Mouse (Mus musculus) neural tube, embryonic 15.5 days (tissue): Measurements from ENCODE around the gene Ccl12. TPM values are rescaled to one million over a fixed set of nuclear protein-coding genes. Genes with fewer than 3 reads are reported as not detected.

Source experiments
- ATAC-seq: fragments of 200-750 bp; cut with Nextera tagmentation; 2 replicates; pipeline ENCODE4 v1.8.0; 2017; ENCODE audit warnings: mild to moderate bottlenecking, moderate TSS enrichment, moderate library complexity; ENCODE audit not compliant: low FRiP score
- H3K27ac ChIP-seq: fragments of 300-500 bp; sonication (generic); replicated peaks from 2 replicates; pipeline ENCODE4 v1.5.1; 2015; ENCODE audit warnings: mild to moderate bottlenecking, inconsistent platforms
- H3K27me3 ChIP-seq: fragments of 300-500 bp; sonication (generic); replicated peaks from 2 replicates; pipeline ENCODE4 v1.6.1; 2015; ENCODE audit warnings: inconsistent platforms
- H3K36me3 ChIP-seq: fragments of 300-500 bp; sonication (generic); 2 replicates; pipeline ENCODE4 v1.6.1; 2015; ENCODE audit warnings: inconsistent platforms
- H3K4me1 ChIP-seq: fragments of 300-500 bp; sonication (generic); 2 replicates; pipeline ENCODE4 v1.6.1; 2015; ENCODE audit warnings: inconsistent platforms
- H3K4me2 ChIP-seq: fragments of 300-500 bp; sonication (generic); 2 replicates; pipeline ENCODE4 v1.6.1; 2015; ENCODE audit warnings: inconsistent platforms, mild to moderate bottlenecking, moderate library complexity
- H3K4me3 ChIP-seq: fragments of 300-500 bp; sonication (generic); replicated peaks from 2 replicates; pipeline ENCODE4 v1.5.1; 2015; ENCODE audit warnings: mild to moderate bottlenecking, inconsistent platforms
- H3K9ac ChIP-seq: fragments of 300-500 bp; sonication (generic); replicated peaks from 2 replicates; pipeline ENCODE4 v1.6.1; 2015; ENCODE audit warnings: mild to moderate bottlenecking, inconsistent platforms
- H3K9me3 ChIP-seq: fragments of 300-500 bp; sonication (generic); replicated peaks from 2 replicates; pipeline ENCODE4 v1.6.1; 2016; ENCODE audit warnings: inconsistent platforms
- whole genome bisulfite sequencing: fragments of 180-500 bp; shearing (Covaris S2); methylation state at CpG from one replicate; pipeline ENCODE4 v1.1.7; 2015; ENCODE audit warnings: mixed read lengths; 5-methylcytosine and 5-hydroxymethylcytosine counted together
- polyA plus RNA-seq: library from polyadenylated mRNA; unstranded; fragments of >200 nt; fragmentation: Nextera tagmentation; extraction: Ambion mirVana; gene quantifications from 2 replicates; pipeline ENCODE4 v1.2.1, GENCODE M21; 2015

Gene Ccl12
- polyA plus RNA-seq, 1 experiment from 2014 or later, result 3.3 TPM

DNA sequence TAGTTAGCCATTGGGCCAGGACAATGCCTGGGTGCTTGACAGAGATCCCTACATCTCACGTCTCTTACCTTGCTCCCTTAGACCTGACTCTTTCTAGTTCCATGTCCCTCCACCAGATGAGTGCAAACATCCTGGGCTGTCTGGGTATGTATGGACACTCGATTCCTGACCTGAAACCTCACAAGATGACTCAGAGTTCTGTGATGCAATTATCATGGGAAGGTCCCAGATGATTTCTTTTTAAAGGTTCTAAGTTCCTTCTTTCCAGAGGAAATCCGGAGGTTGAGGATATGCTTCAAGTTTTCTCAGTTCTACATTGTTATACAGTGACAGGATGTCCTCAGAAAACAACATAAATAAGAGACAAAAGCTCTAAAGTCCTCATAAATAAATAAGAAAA lies 20.8 kb upstream of the Ccl12 start:
- ATAC-seq, result no peak
- no peak overlapping the region for H3K9ac ChIP-seq
- no peak overlapping the region for H3K4me3 ChIP-seq
- no peaks in the 10 kb centered on the region for H3K36me3 ChIP-seq
- no peaks in the 10 kb centered on the region for H3K27me3 ChIP-seq
- H3K4me1 ChIP-seq, result no peaks in the 10 kb centered on the region
- H3K4me2 ChIP-seq, result no peak overlapping the region
- no peaks in the 10 kb centered on the region for H3K9me3 ChIP-seq
- no peak overlapping the region for H3K27ac ChIP-seq
- WGBS, result 89% methylated on average over 3 of the region's 3 CpGs

DNA sequence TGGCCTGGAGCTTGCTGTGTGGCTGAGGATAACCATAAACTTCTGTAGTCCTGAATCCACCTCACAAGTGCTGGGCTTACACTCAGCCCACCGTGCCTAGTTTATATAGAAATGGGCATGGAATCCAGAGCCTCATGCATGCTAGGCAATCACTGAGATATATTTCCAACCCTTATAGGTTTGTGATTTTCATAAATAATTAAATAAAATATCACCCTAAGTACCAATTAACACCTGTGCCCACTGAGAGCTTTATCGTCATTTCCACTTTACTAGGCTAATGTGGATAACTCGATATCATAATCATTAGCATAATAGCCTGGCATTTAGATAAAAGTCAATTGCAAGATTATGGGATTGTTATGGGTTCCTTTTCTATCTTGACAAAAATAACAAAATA lies 17.3 kb upstream of the Ccl12 start:
- Histone ChIP-seq H3K4me1 (no peaks in the 10 kb centered on the region), H3K27ac (no peak overlapping the region), H3K4me2 (no peak overlapping the region), H3K4me3 (no peak overlapping the region), H3K27me3 (no peaks in the 10 kb centered on the region), H3K9me3 (no peaks in the 10 kb centered on the region), H3K9ac (no peak overlapping the region), H3K36me3 (no peaks in the 10 kb centered on the region)
- 53% methylated on average over 3 of the region's 3 CpGs for WGBS
- peak; percentile 65 for ATAC-seq

DNA sequence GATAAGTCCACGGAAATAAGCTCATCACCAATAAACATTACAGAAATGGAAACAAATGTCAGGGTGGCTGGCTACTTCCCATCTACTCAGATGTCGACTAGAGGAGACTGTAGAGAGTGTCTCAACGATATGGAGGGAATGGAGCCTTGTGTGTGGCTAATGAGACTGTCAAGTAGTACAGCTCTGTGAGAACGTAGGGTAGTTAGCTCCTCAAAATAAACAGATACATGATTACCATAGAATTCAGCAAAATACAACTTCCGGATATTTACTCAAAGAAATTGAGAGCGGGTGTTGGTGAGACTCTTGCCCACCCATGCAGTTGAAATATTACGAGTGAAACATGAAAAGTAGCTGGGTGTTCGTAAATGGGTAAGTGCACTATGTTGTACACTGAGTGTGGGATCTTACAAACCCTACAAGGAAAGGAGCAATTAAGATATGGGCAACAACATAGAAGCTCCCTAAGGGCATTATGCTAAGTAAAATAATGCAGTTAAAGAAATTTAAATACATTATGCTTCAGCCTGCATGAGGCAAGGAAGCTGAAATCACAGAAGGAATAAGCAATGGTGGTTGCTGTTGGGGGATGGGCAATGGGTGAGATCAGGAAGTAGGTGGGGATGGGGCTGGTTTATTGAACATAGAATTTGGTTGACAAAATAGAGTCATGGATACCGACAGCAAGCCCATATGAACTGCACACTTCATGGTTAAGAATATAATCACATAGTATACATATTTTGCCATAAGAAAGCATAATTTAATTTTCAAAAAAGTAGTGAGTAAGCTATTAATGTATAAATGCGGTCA lies 1.9 kb upstream of the Ccl12 start:
- Histone ChIP-seq H3K36me3 (no peaks in the 10 kb centered on the region), H3K4me3 (no peak overlapping the region), H3K9me3 (no peaks in the 10 kb centered on the region), H3K27me3 (no peaks in the 10 kb centered on the region), H3K9ac (no peak overlapping the region), H3K27ac (no peak overlapping the region), H3K4me2 (no peak overlapping the region), H3K4me1 (no peaks in the 10 kb centered on the region)
- ATAC-seq, result no peak
- 90% methylated on average over 10 of the region's 10 CpGs for WGBS

DNA sequence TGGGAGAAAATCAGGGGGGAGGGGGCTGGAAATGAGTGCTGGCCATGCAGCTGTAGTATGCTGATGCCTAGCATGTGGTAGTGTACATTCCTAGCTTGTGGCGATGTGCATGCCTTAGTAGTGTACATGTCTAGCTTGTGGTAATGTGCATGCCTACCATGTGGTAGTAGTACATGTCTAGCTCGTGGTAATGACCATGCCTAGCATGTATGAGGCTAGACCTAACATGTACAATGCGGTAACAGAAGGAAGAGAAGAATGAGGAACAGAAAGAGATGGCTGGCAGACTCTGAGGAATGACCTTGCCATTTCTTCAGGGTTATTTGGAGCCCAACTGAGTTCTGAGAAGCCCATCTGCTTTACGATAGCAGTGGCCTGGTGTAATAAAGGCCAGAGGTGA lies 558 bp upstream of the Ccl12 start:
- Histone ChIP-seq H3K27me3 (no peaks in the 10 kb centered on the region), H3K9me3 (no peaks in the 10 kb centered on the region), H3K36me3 (no peaks in the 10 kb centered on the region), H3K27ac (no peak overlapping the region), H3K9ac (no peak overlapping the region), H3K4me3 (no peak overlapping the region), H3K4me2 (no peak overlapping the region), H3K4me1 (no peaks in the 10 kb centered on the region)
- no peak for ATAC-seq
- WGBS, result 80% methylated on average over 4 of the region's 4 CpGs

DNA sequence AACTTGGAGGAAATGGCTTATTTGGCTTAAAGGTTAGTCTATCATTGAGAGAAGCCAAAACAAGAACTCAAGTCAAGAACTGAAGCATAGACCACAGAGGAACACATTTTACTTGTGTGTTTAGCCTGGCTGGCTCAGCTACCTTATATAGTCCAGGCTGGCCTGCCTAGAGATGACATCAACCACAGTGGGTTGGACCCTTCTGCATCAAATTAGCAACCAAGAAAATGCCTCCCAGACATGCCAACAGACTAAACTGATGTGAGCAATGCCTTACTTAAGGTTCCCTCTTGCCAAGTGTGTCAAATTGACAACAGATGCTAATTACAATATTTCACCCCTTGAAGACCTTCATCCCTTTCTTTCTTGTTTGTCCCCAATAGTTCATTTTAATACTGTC lies 8.0 kb downstream of the Ccl12 start:
- no peak overlapping the region for H3K9ac ChIP-seq
- H3K4me2 ChIP-seq, result no peak overlapping the region
- H3K27ac ChIP-seq, result no peak overlapping the region
- no peaks in the 10 kb centered on the region for H3K36me3 ChIP-seq
- no peak overlapping the region for H3K4me3 ChIP-seq
- ATAC-seq, result no peak
- no peaks in the 10 kb centered on the region for H3K4me1 ChIP-seq
- H3K9me3 ChIP-seq, result no peaks in the 10 kb centered on the region
- no peaks in the 10 kb centered on the region for H3K27me3 ChIP-seq

DNA sequence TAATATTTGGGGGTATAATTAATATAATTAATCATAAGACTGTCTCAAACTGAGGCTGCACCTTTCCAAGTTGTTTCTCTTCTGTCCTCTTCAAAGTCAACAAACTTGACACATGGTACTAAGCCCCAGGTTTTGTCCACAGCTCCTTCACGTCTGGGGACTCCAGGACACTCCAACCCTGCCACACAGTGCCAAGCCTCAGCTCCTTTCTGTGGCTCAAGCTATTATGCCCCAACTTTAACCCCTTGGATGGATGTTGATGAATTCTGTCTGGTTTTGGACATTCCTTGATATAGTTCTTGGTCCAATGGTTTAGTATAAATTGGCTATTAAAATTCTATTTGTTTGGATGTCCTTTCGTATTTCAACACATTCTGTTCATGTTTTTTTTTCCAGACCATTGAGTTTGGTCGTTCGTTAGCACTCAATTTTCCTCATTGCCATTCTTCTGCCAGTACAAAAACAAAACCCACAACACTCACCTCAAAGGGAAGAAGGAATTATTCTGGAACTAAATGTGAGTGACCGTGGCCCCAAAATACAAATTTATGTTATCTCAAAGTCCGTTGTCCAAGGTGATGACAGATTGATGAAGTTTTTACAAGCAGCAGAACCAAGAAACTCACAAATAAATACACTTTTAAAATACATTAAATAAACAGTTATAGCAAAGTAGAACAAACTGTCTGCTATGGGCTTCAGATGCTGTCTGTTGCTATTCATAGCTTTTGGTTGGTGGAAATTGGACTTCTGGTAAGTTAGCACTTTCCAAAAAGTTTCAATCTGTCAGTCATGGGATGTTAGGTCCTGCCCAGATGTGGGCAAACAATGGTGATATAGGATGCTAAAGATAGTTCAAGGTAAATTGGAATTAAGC lies 9.0 kb downstream of the Ccl12 start:
- no peak for ATAC-seq
- Histone ChIP-seq H3K9me3 (no peaks in the 10 kb centered on the region), H3K9ac (no peak overlapping the region), H3K4me2 (no peak overlapping the region), H3K27ac (no peak overlapping the region), H3K4me1 (no peaks in the 10 kb centered on the region), H3K4me3 (no peak overlapping the region), H3K36me3 (no peaks in the 10 kb centered on the region), H3K27me3 (no peaks in the 10 kb centered on the region)
- 75% methylated on average over 6 of the region's 6 CpGs for WGBS

DNA sequence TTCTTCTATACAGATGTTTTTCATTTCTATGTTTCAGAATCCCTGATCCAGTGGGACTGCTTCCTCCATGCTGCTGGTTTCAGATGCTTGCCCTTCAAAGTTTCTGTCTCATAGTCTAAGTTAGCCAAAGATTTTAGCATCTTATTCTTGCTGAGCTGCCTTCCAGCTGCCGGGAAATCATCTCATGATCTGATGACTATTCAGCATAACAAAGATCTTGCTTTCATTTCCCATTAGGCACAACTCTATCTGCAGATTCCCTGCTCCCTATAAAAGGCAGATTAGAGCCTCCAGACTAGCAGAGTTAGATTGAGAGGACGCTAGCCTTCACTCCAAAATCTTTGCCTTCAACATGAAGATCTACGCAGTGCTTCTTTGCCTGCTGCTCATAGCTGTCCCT lies 13.2 kb downstream of the Ccl12 start, which contains the start of gene Ccl8:
Gene Ccl8, plus strand, starts transcription at position 301 of the 400 bp plus-strand sequence.
- ATAC-seq, result no peak
- 92% methylated on average over 3 of the region's 3 CpGs for WGBS
- Histone ChIP-seq H3K4me2 (no peak within 1 kb of the TSS), H3K27ac (no peak within 1 kb of the TSS), H3K36me3 (no peaks in the 10 kb centered on the region), H3K9me3 (no peaks in the 10 kb centered on the region), H3K9ac (no peak within 1 kb of the TSS), H3K4me1 (no peaks in the 10 kb centered on the region), H3K27me3 (no peaks in the 10 kb centered on the region), H3K4me3 (no peak within 1 kb of the TSS)

DNA sequence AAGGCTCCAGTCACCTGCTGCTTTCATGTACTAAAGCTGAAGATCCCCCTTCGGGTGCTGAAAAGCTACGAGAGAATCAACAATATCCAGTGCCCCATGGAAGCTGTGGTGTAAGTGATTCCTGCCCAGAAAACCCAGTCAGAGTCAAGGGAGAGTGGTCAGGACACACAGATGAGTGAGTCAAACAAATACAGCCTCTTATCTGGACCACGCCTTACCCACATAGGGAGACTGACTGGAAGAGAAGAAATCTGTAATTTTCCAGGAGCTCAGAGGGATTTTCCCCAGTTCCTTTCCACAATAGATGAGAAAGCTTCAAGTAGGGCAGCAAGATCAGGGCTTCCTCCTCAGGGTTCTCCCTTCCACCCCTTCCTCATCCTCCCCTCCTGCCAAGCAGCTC lies 14.4 kb downstream of the Ccl12 start:
- Histone ChIP-seq H3K4me2 (no peak overlapping the region), H3K4me1 (no peaks in the 10 kb centered on the region), H3K9me3 (no peaks in the 10 kb centered on the region), H3K9ac (no peak overlapping the region), H3K27ac (no peak overlapping the region), H3K36me3 (no peaks in the 10 kb centered on the region), H3K4me3 (no peak overlapping the region), H3K27me3 (no peaks in the 10 kb centered on the region)
- no peak for ATAC-seq
- 87% methylated on average over 3 of the region's 3 CpGs for WGBS

DNA sequence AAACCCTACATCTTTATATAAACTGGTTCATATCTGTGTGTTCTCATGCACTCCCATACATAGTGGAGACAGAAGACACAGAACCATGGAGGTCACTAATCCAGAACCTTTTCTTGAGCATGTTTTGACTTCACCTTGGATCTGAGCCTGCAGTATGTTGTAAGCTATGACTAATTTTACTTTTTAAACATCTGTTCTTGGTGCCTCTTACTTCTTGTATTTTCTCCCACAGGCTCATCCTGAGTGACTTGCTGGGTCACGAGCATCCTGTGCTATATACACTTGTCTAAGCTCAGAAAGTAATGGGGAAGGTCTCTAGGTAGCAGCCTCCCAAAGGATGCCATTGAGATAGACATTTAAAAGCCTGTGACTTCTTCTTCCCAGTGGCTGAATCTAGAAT lies 31.3 kb downstream of the Ccl12 start:
- Histone ChIP-seq H3K4me3 (no peak overlapping the region), H3K9ac (no peak overlapping the region), H3K27ac (no peak overlapping the region), H3K27me3 (no peaks in the 10 kb centered on the region), H3K36me3 (no peaks in the 10 kb centered on the region), H3K9me3 (no peaks in the 10 kb centered on the region), H3K4me1 (no peaks in the 10 kb centered on the region), H3K4me2 (no peak overlapping the region)
- ATAC-seq, result no peak
- 82% methylated on average over 1 of the region's 1 CpGs for WGBS

DNA sequence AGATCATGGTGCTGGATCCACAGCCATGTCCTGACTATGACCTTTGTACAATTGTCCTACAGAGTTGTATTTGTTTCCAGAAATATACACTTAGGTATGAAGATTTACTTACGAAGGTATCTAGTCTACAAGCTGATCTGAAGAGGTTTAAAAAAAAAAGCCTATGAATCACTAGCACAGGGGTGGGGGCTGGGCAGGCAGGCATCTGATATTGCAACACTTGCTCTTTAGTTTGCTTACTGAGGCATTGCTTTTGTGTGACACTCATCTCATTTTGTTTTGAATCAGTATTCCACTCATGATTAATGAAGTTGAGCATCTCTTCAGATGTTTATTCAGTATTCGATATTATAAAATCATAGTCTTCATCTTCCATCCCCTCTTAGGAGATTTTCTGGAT lies 34.6 kb downstream of the Ccl12 start:
- no peaks in the 10 kb centered on the region for H3K27me3 ChIP-seq
- H3K4me3 ChIP-seq, result no peak overlapping the region
- no peaks in the 10 kb centered on the region for H3K9me3 ChIP-seq
- H3K4me1 ChIP-seq, result 0 out of 2 replicates have a peak, but pooled peaks cover 9% of the 10 kb centered on the region
- 93% methylated on average over 2 of the region's 2 CpGs for WGBS
- ATAC-seq, result no peak
- no peak overlapping the region for H3K4me2 ChIP-seq
- no peak overlapping the region for H3K9ac ChIP-seq
- H3K27ac ChIP-seq, result no peak overlapping the region
- H3K36me3 ChIP-seq, result no peaks in the 10 kb centered on the region

DNA sequence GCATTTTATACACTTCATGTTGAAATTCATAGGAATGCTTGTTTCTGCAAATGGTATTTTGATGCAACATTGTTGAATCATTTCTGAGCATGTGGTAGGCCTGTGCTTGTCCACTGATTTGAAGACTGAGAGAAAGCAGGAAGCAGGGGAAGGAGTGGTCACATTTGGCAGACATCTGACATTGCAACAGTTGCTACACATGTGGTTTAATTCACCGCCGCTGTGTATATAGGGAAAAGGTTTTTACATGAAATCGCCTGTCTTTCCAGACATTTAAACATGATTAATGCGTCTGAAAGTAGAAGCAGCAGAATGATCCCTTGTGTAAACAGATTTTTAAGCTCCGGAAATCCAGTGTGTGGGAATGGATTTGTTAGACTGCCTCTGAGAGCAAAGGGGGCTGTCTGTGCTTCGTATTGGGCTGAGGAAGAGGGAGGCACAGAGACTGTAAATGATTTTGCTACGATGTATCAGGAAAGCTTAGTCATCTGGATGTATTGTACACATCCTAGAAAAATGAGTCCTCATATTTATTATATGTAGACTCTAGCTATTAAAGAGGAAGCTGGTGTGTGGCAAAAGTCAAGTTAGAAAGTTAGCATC lies 37.9 kb downstream of the Ccl12 start:
- no peak overlapping the region for H3K4me2 ChIP-seq
- no peak overlapping the region for H3K4me3 ChIP-seq
- H3K27ac ChIP-seq, result 0 out of 2 replicates have a peak overlapping the region, but pooled peaks have one; percentile 35
- H3K36me3 ChIP-seq, result no peaks in the 10 kb centered on the region
- ATAC-seq, result no peak
- H3K9me3 ChIP-seq, result no peaks in the 10 kb centered on the region
- no peaks in the 10 kb centered on the region for H3K27me3 ChIP-seq
- H3K9ac ChIP-seq, result no peak overlapping the region
- 0 out of 2 replicates have a peak, but pooled peaks cover 9% of the 10 kb centered on the region for H3K4me1 ChIP-seq
- WGBS, result 53% methylated on average over 7 of the region's 7 CpGs
